Mouse (Mus musculus): ENCODE measurements around the gene Rbp1.

Rbp1 gene

GRCm38 (mm10) chr9:98422656-98423055 lies at the start of gene Rbp1:
Gene Rbp1, plus strand, starts transcription at chr9:98422961.
- in situ Hi-C loops (cut with MboI; ENCODE audit: low pct_unique_long_range_greater_than_20kb in 1 of 2, low sequenced_read_pairs in 2 of 2, unreplicated experiment in 1 of 2), result loop anchor here in 1 of 2 experiments (25.0 kb wide), 1 partner anchor 115 kb away; no protein-coding TSS in a partner anchor

- in situ Hi-C loops (cut with MboI; ENCODE audit: low pct_unique_long_range_greater_than_20kb in 1 of 2, low sequenced_read_pairs in 2 of 2, unreplicated experiment in 1 of 2), result no loop called here
These were observed 49.4 kb upstream of the Rbp1 start for GRCm38 (mm10) chr9:98373358-98373757.

- in situ Hi-C loops (cut with MboI; ENCODE audit: low pct_unique_long_range_greater_than_20kb in 1 of 2, low sequenced_read_pairs in 2 of 2, unreplicated experiment in 1 of 2), result no loop called here
These were observed 47.9 kb upstream of the Rbp1 start for GRCm38 (mm10) chr9:98374897-98375296.

- in situ Hi-C loops (cut with MboI; ENCODE audit: low pct_unique_long_range_greater_than_20kb in 1 of 2, low sequenced_read_pairs in 2 of 2, unreplicated experiment in 1 of 2), result no loop called here
These were observed 47.2 kb upstream of the Rbp1 start for GRCm38 (mm10) chr9:98375329-98376170.

- in situ Hi-C loops (cut with MboI; ENCODE audit: low pct_unique_long_range_greater_than_20kb in 1 of 2, low sequenced_read_pairs in 2 of 2, unreplicated experiment in 1 of 2), result no loop called here
These were observed 43.0 kb upstream of the Rbp1 start for GRCm38 (mm10) chr9:98379736-98380135.

- in situ Hi-C loops (cut with MboI; ENCODE audit: low pct_unique_long_range_greater_than_20kb in 1 of 2, low sequenced_read_pairs in 2 of 2, unreplicated experiment in 1 of 2), result no loop called here
These were observed 42.2 kb upstream of the Rbp1 start for GRCm38 (mm10) chr9:98380593-98380992.

GRCm38 (mm10) chr9:98387741-98388632 lies 34.8 kb upstream of the Rbp1 start:
- in situ Hi-C loops (cut with MboI; ENCODE audit: low pct_unique_long_range_greater_than_20kb in 1 of 2, low sequenced_read_pairs in 2 of 2, unreplicated experiment in 1 of 2), result no loop called here

GRCm38 (mm10) chr9:98388633-98388965 lies 34.2 kb upstream of the Rbp1 start:
- in situ Hi-C loops (cut with MboI; ENCODE audit: low pct_unique_long_range_greater_than_20kb in 1 of 2, low sequenced_read_pairs in 2 of 2, unreplicated experiment in 1 of 2), result no loop called here

GRCm38 (mm10) chr9:98393496-98393895 lies 29.3 kb upstream of the Rbp1 start:
- in situ Hi-C loops (cut with MboI; ENCODE audit: low pct_unique_long_range_greater_than_20kb in 1 of 2, low sequenced_read_pairs in 2 of 2, unreplicated experiment in 1 of 2), result no loop called here

GRCm38 (mm10) chr9:98397211-98397610 lies 25.6 kb upstream of the Rbp1 start:
- in situ Hi-C loops (cut with MboI; ENCODE audit: low pct_unique_long_range_greater_than_20kb in 1 of 2, low sequenced_read_pairs in 2 of 2, unreplicated experiment in 1 of 2), result no loop called here

- in situ Hi-C loops (cut with MboI; ENCODE audit: low pct_unique_long_range_greater_than_20kb in 1 of 2, low sequenced_read_pairs in 2 of 2, unreplicated experiment in 1 of 2), result no loop called here
These were observed 24.9 kb upstream of the Rbp1 start for GRCm38 (mm10) chr9:98397866-98398265.

- in situ Hi-C loops (cut with MboI; ENCODE audit: low pct_unique_long_range_greater_than_20kb in 1 of 2, low sequenced_read_pairs in 2 of 2, unreplicated experiment in 1 of 2), result loop anchor here in 1 of 2 experiments (25.0 kb wide), 1 partner anchor 137 kb away; no protein-coding TSS in a partner anchor
These were observed 22.4 kb upstream of the Rbp1 start for GRCm38 (mm10) chr9:98400185-98400894.

GRCm38 (mm10) chr9:98401611-98402010 lies 21.1 kb upstream of the Rbp1 start:
- in situ Hi-C loops (cut with MboI; ENCODE audit: low pct_unique_long_range_greater_than_20kb in 1 of 2, low sequenced_read_pairs in 2 of 2, unreplicated experiment in 1 of 2), result loop anchor here in 1 of 2 experiments (25.0 kb wide), 1 partner anchor 136 kb away; no protein-coding TSS in a partner anchor

- in situ Hi-C loops (cut with MboI; ENCODE audit: low pct_unique_long_range_greater_than_20kb in 1 of 2, low sequenced_read_pairs in 2 of 2, unreplicated experiment in 1 of 2), result loop anchor here in 1 of 2 experiments (25.0 kb wide), 1 partner anchor 130 kb away; no protein-coding TSS in a partner anchor
These were observed 15.0 kb upstream of the Rbp1 start for GRCm38 (mm10) chr9:98407771-98408170.

GRCm38 (mm10) chr9:98409137-98409536 lies 13.6 kb upstream of the Rbp1 start:
- in situ Hi-C loops (cut with MboI; ENCODE audit: low pct_unique_long_range_greater_than_20kb in 1 of 2, low sequenced_read_pairs in 2 of 2, unreplicated experiment in 1 of 2), result loop anchor here in 1 of 2 experiments (25.0 kb wide), 1 partner anchor 128 kb away; no protein-coding TSS in a partner anchor

GRCm38 (mm10) chr9:98415427-98415826 lies 7.3 kb upstream of the Rbp1 start:
- in situ Hi-C loops (cut with MboI; ENCODE audit: low pct_unique_long_range_greater_than_20kb in 1 of 2, low sequenced_read_pairs in 2 of 2, unreplicated experiment in 1 of 2), result loop anchor here (10.0 to 25.0 kb wide), 2 partner anchors 122 to 129 kb away; no protein-coding TSS in a partner anchor

GRCm38 (mm10) chr9:98417919-98418318 lies 4.8 kb upstream of the Rbp1 start:
- in situ Hi-C loops (cut with MboI; ENCODE audit: low pct_unique_long_range_greater_than_20kb in 1 of 2, low sequenced_read_pairs in 2 of 2, unreplicated experiment in 1 of 2), result loop anchor here (10.0 to 25.0 kb wide), 2 partner anchors 119 to 127 kb away; no protein-coding TSS in a partner anchor

- in situ Hi-C loops (cut with MboI; ENCODE audit: low pct_unique_long_range_greater_than_20kb in 1 of 2, low sequenced_read_pairs in 2 of 2, unreplicated experiment in 1 of 2), result loop anchor here (10.0 to 25.0 kb wide), 2 partner anchors 119 to 126 kb away; no protein-coding TSS in a partner anchor
These were observed 4.4 kb upstream of the Rbp1 start for GRCm38 (mm10) chr9:98418346-98418745.

All from mouse embryonic stem cell (cell line).